Mouse (Mus musculus) urinary bladder, adult 2 months (tissue): ENCODE measurements around the gene Gm17402. TPM values are rescaled to one million over a fixed set of nuclear protein-coding genes. Genes with fewer than 3 reads are reported as not detected.

Source experiments
- polyA plus RNA-seq: library from polyadenylated mRNA; depleted of rRNA; stranded (reverse); fragments of >200 nt; gene quantifications from 2 replicates; pipeline ENCODE4 v1.2.3, GENCODE M21; 2012; rRNA removed

Gm17402 gene
- polyA plus RNA-seq, 1 experiment = not detected

Other genes with a start within 250 kb of the Gm17402 start
- 0.92 and 0.97 TPM in 2 replicates for gene Mlf1, start 1.1 kb downstream of the Gm17402 start, polyA plus RNA-seq
- gene Gfm1, start 54.9 kb upstream of the Gm17402 start, polyA plus RNA-seq = 28.5 and 28.8 TPM in 2 replicates
- 31.9 and 34.4 TPM in 2 replicates for gene Lxn, start 88.8 kb upstream of the Gm17402 start, polyA plus RNA-seq
- gene Rarres1, start 140.4 kb upstream of the Gm17402 start, polyA plus RNA-seq = 0.55 and 0.91 TPM in 2 replicates
- 41.6 and 42.2 TPM in 2 replicates for gene Mfsd1, start 207.6 kb upstream of the Gm17402 start, polyA plus RNA-seq